Mouse (Mus musculus) CD8-positive naive resting alpha-beta T cell, adult 2 months (primary cell): ENCODE data around the gene Abca1.

Experiments used
- DNase-seq, 2 experiments: peaks; one replicate each; pipeline ENCODE4 v3.0.0; 2022; ENCODE audit warnings: low read depth in 2 of 2, low spot score in 2 of 2

The Abca1 gene

DNA sequence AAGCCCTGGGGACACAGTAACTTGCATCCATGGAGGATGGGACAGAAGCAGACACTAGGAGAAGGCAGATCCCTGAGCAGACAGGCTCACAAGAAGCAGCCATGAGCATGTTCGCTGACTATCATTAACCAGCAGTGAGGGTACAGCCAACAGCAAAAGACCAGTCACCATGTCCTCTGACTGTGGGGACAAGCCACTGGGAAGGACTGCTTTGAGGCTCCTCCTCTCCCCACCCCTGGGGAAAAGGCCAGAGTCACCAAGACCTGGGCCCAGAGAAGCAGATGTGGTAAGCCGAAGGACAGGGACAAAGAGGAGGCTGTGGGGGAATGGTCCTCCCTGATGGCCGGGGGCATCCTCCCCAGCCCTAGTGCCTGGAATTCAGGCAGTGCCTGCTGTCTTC lies 37.4 kb downstream of the Abca1 start:
- DNase-seq = no peak

DNA sequence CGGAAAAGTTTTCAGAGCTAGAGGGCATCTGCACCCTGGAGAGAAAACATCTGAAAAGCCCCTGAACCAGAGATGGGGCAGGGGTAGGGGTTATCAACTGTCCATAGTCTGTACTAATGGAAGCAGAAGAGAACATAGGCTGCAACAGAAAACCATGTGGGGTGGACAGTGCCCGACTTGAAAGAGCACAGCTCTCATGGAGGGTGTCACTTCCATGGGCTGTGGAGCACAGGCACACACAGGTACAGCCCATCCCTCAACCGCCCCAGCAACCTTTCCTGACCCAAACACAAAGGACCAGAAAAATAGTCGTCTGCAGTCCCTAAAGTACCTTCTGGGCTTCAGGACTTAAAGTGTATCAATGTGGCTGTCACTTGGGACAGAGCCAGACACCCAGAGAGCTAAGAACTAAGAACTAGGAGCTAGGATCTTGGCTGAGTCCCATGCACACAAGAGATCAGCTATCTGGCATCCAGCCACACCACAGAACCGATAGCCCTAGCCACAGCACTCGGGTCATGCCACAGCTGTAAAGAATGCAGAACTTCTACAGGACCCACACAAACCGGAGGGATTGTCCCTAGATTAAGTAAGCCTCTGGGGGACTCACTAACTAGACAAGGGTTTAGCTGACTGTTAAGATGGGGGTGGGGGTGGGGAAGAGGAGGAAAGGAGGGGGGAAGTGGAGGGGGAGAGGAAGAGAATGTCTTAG lies 38.0 kb downstream of the Abca1 start:
- no peak for DNase-seq

- DNase-seq = no peak
These were observed 38.6 kb downstream of the Abca1 start for GRCm38 (mm10) chr4:53121084-53121483.

DNA sequence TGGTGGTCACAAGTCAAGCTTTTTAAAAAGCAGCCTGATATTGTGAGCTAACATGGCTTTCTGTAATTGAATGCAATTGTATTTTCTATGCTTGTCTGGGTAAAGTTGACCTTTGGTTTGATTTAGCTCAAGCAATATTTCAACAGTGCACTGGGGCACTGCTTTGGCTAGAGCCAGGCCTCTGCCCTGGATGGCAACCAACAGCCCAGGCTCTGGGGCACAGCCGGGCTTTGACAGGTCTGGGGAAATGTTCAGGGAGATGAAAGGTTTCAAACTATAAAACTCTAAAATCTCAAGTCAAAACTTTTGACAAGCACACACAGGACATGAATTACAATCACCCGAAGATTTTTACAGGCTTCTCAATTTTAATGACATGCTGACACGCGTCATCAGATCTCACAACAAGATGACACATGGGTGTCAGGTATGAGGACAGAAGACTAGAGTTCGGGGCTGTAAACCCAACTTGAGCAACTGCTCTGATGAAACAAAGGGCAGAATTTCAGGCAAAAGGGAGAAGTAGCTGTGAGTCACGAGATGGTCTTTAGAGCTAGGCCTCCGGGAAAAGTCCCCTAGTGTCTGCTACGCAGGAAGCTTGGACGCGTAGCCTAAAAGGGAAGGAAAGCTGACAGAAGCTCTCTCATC lies 39.5 kb downstream of the Abca1 start:
- DNase-seq = no peak

DNA sequence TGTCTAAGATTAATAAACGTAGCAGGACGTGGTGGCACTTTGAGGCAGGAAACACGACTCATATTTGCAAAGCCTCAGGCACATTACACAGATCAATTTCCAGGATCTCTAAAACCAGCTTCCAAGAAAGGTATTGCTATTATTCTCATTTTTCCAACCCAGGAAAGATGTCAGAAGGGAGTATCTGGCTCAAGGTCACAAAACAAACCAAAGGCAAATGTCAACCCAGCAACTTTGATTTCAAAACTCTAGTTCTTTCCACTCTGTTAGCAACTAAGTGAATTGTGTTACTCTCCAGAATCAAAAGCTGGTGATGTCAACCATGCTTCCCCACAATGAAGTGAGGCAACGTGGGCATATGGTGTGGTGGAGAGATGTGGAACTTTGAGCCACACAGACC lies 41.1 kb downstream of the Abca1 start:
- no peak for DNase-seq

GRCm38 (mm10) chr4:53117610-53118009 lies 42.1 kb downstream of the Abca1 start:
- no peak for DNase-seq

GRCm38 (mm10) chr4:53117076-53117475 lies 42.6 kb downstream of the Abca1 start:
- no peak for DNase-seq

DNA sequence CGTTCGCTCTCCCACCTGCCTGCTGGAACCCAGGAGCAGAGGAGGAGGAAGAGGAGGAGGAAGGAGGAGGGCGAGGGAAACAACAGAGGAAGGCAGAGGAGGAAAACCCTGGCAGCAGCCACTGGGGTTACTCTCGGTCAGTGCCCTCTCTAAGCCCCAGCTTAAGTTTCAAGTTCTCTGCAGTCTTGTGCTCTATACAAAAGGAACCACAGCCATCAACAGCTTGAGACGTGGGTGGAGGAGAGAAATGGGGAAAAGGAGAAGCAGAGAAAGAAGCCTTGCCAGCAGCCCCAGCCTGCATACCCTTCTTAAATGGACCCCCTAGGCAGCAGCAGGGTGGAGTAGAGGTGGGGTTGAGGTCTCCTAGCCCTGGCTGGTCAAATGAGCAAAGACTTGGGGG lies 43.8 kb downstream of the Abca1 start:
- DNase-seq = peak in 1 of 2 experiments; percentile 3

DNA sequence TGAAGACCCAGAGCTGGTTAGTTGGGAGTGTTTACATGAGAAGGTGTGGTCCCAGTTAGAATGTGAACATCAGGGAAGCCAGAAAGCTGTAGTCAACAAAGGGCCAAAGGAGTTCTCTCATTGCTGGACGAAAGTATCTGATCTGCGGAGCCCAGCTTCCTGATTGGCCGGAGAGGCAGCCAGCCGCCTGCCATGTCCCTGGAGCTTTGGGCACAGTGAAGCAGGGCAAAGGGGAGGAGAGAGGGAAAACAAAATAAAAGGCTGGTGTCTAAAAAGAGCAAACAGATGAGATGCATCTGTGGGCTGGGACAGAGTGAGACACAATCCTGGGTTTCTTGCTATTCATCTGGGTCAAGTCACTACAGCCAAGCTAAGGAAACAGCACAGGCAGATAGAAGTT lies 44.3 kb downstream of the Abca1 start:
- no peak for DNase-seq

- no peak for DNase-seq
These were observed 47.8 kb downstream of the Abca1 start for GRCm38 (mm10) chr4:53111919-53112355.

DNA sequence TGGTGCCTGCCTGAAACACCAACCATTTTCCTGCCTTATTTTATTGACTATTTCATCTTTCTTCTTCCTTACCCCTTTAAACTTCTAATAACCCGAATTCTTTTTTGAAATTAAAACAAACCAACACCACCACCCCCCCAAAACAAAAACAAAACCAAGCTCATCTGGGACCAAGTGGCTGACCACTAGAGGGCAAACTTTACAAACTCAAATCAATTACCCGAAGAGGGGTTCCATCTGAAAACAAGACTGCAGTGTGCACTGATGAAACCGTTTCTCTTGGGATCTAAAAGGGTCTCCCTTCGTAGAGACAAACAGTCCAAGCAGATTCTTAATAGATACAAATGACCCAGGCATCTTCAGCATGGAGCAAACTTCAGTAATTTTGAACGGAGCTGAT lies 49.3 kb downstream of the Abca1 start:
- DNase-seq = peak in 1 of 2 experiments; percentile 2

- DNase-seq = no peak
These were observed 50.2 kb downstream of the Abca1 start for GRCm38 (mm10) chr4:53109381-53109928.

DNA sequence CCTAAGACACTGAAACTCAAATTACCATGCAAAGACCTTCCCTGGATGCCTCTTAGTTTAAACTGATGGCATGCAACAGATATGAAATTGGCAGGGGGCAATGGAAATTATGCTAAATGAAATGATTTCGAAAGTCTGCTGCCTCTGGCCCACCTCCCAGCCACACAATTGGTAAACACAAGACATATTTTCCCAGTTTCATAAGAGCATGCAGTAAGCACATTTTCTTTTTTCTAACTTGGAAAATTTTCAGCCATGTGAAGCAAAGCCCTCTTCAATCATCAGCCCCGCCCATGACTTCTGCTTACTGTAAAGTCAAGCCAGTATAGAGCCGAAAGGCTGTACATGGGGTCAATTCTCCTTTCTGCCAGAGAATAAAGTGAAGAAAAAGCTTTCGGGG lies 51.5 kb downstream of the Abca1 start:
- DNase-seq = no peak

DNA sequence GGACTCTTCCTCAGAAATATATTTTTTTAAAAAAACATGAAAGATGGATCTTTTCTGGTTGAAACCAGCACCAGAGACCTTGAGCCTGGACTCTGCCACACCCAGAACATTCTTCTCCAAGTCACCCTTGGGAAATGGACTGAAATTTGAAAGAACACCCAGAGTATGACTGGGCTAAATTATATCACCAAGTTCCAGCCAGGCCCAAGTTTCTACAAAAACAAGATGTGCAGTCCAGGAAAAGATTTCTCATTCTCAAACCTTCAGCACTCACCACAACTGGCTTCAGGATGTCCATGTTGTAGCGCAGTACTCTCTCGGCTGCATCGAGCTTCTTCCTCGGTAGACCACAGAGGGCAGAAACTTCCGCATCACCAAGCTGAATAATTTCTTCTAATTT lies 53.0 kb downstream of the Abca1 start:
- DNase-seq = no peak

DNA sequence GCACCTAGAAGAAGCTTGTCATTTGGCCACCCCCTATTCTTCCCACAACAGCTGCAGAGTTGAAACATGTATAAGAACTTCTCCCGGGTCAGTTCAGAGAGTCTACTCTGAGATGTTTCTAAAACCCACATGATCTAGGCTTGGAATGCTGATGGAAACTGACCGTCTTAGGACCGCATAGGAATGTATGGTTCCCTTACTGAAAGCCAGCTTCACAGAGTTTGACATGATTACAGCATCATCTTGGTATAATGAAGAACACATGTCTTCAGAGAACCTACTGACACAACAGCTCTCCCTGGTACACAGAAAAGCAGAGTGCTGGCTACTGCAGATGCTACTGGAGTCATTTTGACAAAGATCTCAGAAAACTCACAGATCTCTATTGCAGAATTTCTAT lies 53.6 kb downstream of the Abca1 start:
- no peak for DNase-seq

DNA sequence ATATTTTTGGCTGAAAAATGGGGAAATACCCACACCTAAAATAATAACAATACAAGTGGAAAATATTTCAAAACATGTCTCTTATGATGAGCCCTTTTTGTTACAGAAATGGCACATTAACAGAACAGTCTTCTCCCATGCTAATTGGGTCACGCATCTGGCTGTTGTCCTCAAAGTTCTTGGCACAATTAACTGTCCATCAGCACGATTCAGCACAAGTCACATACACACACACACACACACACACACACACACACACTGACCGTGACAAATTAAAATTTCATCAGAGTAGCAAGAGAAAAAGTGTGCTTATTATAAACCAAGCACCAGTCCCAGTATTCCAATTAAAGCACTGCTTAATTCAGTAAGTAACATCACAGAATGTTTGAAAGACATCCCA lies 55.1 kb downstream of the Abca1 start:
- no peak for DNase-seq

DNA sequence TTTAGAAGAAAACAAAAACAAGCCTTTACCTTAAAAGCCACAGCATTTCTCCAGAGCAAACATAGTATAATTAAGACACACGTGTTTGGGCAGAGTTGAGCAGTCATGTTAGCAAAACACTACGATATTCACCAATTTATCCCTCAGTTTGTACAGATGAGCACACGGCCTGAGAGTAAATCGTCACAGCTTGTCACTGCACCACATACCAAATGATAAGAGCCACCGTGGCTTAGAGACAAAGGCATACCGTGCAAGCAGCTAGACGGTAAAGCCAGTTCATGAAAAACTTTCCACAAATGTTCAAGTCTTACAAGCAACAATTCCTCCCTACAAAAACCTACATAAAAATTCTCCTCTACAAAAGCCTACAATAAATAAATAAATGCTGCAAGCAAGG lies 57.2 kb downstream of the Abca1 start:
- no peak for DNase-seq

GRCm38 (mm10) chr4:53101306-53101705 lies 58.4 kb downstream of the Abca1 start:
- no peak for DNase-seq

GRCm38 (mm10) chr4:53100492-53100891 lies 59.2 kb downstream of the Abca1 start:
- no peak for DNase-seq

GRCm38 (mm10) chr4:53094850-53095249 lies 64.8 kb downstream of the Abca1 start:
- no peak for DNase-seq

GRCm38 (mm10) chr4:53094331-53094730 lies 65.4 kb downstream of the Abca1 start:
- no peak for DNase-seq

GRCm38 (mm10) chr4:53093615-53094014 lies 66.1 kb downstream of the Abca1 start:
- no peak for DNase-seq

GRCm38 (mm10) chr4:53089641-53090040 lies 70.1 kb downstream of the Abca1 start:
- DNase-seq = no peak
